Mouse (Mus musculus): Measurements from ENCODE around the gene Pgap2.

Gene Pgap2

DNA sequence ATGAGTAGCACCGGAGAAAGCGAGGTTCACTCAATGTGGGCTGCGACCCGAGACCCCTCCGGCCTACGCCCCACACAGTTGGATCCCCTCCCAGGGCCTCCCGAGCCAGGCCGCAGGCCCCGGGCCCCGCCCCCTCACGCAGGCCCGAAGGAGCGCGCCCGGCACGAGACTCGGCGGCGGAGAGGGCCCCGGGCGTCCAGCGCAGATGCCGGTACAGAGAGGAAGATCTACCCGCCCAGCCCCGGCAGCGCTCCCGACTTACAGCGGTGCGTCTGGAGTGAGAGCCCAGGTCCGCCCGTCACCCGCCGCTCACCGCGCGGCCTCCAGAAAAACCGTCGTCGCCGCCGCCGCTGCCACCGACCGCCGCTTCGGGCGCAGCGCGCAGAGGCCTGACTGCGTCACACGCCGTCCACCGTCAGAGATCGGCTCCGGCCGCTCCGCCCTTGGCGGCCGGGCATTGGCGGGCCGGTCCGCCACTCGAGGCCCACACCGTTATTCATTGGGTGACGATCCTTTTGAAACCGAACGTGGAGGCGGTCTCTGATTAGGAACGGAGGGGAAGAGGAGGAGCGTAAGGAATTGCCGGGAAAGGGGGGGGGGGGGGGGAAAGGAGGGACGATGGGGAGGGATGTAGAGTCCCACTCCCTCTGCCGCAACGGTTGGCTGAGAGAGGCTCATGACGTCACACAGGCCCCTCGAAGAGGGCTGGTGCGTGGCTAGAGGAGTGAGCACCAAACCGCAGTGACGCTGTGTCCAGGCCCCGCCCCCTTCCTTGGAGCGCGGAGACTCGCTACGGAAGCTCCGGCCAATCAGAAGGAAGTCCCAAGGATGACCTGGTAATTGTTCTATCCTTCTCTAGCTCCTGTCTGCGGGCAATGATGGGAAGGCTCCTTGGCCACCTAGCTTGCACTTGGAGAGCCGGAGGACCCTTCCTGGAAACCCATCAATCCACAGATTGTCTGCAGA is at the start of gene Pgap2, which contains the start of gene Nup98:
Pgap2 (plus strand) TSS at position 453 of the 966 bp plus-strand sequence.
Nup98 (minus strand) TSS at position 421 of the 966 bp plus-strand sequence.
- DNase-seq (ENCODE audit: low spot score) = peak; percentile 99

DNA sequence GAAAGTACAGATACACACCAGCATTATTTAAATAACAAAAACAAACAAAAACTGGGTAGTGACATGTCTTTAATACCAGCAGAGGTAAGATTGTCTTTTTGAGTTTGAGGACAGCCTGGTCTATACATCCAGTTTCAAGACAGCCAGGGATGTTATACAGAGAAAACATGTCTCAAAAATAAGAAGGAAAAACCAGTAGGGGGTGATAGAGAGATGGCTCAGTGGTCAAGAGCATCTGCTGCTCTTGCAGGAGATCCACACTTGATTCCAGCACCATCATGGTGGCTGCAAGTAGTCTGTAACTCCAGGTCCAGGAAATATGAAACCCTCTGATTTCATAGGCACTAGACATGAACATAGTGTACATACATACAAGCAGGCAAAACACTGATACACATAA is 39.7 kb upstream of the Pgap2 start:
- DNase-seq (ENCODE audit: low spot score) = no peak

DNA sequence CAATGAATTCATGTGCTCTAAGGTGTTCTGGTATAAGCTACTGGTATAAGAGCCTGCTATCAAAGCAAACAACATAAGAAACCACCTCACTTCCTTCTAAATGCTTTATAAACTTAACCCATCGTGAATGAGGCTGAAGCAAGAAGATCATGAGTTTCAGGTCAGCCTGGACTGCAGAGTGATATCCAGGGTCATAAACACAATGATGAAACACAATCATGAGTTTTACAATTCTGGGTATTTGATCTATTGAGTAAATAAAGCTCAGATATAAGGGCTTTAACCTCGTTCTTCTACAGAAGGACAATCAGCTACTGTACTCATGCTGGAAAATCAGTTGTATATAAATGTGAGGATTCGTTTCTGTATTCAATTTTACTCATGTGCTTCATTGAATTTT is 26.2 kb upstream of the Pgap2 start:
- no peak for DNase-seq (ENCODE audit: low spot score)

- DNase-seq (ENCODE audit: low spot score) = no peak
These were observed 17.7 kb upstream of the Pgap2 start for GRCm38 (mm10) chr7:102192356-102192755.

GRCm38 (mm10) chr7:102200576-102200975 is 9.4 kb upstream of the Pgap2 start:
- no peak for DNase-seq (ENCODE audit: low spot score)

- DNase-seq (ENCODE audit: low spot score) = no peak
These were observed 8.8 kb upstream of the Pgap2 start for GRCm38 (mm10) chr7:102200996-102201785.

DNA sequence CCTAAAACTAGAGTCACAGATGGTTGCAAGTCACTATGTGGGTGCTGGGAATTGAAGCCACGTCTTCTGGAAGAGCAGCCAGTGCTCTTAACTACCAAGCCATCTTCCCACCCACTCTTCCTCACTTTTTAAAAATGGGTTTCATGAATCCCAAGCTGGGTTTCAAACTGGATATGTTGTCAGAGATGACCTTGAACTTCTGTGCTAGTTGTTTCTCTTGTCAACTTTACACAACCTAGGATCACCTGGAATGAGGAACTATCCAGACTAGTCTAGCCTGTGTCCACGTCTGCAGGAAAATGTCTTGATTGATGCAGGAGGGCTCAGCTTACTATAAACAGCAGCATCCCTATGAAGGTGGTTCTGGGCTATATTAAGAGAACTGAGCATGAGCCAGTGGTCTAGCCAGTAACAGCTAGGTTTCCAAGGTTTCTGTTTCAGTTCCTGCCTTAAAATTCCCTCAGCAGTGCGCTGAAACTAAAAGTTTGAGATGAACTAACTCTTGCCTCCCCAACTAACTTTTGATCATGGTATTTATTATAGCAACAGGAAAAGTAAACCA is 5.6 kb upstream of the Pgap2 start:
- DNase-seq (ENCODE audit: low spot score) = no peak

DNA sequence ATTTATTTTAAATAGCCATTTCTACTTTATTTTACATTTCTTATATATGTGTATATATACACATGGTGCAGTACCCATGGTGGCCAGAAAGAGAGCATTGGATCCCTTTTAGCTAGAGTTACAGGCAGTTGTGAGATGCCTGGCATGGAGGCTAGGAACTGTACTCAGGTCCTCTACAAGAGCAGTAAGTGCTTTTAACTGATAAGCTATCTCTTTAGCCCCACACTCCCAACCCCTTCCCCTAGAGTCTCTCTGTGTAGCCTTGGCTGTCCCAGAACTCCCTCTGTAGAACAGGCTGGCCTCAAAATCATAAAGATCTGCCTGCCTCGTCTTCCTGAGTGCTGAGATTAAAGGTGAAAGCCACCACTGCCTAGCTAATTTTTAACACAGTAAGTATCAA is 4.4 kb upstream of the Pgap2 start:
- DNase-seq (ENCODE audit: low spot score) = no peak

DNA sequence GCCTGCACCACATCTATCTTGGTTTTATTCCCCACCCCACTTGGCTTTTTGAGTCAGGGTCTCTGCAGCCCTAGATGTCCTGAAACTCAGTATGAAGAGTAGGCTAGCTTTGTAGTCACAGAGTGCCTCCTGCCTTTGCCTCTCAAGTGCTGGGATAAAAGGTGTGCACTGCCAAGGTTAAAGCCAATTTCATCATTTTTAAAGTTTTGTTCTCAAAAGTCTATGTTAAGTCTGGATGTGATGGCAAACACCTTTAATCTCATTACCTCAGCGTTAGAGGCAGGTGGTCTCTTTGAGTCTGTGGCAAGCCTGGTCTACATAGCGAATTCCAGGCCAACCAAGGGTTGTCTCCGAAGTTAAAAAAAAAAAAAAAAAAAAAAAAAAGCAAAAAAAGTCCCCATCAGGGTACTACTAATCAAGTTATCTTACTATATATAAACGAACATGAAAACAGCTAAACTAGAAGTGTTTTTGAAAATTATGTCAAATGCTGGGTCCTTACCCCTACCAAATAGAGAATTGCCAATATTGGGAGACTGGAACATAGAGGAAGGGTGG is 1.1 kb upstream of the Pgap2 start:
- DNase-seq (ENCODE audit: low spot score) = no peak

DNA sequence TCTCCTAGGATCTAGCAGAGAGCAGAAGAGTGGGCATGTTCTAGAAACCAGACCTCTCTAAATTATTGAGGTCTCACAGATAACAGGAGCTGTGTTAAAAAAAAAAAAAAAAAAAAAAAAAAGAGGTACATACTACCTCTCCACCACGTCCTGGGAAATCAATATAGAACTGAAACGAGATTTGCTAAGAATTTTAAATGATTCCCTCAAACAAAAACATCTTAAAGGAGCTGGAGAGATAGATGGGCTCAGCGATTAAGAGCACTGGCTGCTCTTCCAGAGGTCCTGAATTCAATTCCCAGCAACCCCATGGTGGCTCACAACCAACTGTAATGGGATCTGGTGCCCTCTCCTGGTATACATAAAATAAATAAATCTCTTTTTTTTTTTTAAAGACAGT is 1.1 kb downstream of the Pgap2 start:
- DNase-seq (ENCODE audit: low spot score) = no peak

DNA sequence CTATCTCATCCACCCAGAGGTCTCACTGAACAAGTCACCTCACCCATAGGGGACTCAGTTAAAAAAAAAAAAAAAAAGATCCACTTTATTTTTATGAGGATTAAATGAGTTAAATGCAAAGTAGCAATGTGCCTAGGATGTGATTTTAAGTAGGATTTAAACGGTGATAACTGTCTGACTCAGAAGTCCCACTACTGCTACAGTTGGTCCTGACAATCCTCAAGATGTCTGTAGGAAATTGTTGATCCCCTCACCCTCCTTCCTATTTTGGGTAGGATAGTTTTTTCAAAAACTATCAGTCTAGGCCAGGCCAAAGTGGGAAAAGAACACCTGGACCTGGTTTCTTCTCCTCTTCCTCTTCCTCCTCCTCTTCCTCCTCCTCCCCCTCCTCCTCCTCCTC is 11.9 kb downstream of the Pgap2 start:
- DNase-seq (ENCODE audit: low spot score) = no peak

- DNase-seq (ENCODE audit: low spot score) = peak; percentile 77
These were observed 12.3 kb downstream of the Pgap2 start for GRCm38 (mm10) chr7:102222336-102222735.

- peak; percentile 74 for DNase-seq (ENCODE audit: low spot score)
These were observed 13.0 kb downstream of the Pgap2 start for GRCm38 (mm10) chr7:102222830-102223556.

DNA sequence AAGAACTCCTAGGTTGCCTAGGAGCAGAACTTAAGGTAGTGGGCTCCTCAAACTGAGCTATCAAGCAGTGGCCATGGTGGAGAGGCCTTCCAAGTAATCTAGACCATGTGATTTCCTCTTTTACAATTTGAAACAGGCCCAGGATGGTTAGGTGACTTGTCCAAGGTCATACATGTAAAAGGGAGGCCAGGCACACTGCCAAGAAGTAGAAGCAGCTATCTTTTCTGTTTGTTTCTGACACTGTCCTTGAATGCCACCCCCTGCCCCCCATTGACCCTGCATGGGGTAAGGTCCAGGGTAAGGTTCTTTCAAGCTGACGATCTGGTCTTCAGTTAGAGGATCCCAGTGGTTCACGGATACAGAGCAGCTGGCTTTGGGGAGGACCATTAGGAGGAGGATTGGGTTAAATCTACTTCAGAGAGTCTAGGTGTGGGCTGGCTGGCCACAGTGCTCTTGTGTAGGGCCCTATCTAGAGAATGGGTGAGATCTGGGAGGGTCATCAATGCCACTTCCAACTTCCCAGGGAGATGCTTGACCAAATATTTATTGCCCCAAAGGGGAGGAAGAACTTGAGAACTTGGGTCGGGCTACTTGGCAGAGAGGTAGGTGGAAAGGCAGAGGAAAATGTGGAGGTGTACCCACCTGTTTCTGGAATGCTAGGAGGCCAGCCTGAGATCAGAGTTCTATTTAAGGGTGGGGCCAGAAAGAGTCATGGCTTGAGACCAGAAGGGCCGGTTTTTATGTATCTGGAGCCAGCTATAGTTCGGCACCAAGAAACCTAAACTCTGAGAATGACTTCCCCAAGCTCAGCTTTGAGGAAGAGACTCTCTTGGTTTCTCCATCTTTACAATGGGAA is 14.1 kb downstream of the Pgap2 start:
- no peak for DNase-seq (ENCODE audit: low spot score)

GRCm38 (mm10) chr7:102226051-102226450 is 16.0 kb downstream of the Pgap2 start:
- no peak for DNase-seq (ENCODE audit: low spot score)

- no peak for DNase-seq (ENCODE audit: low spot score)
These were observed 18.2 kb downstream of the Pgap2 start for GRCm38 (mm10) chr7:102228049-102228670.

GRCm38 (mm10) chr7:102229814-102230213 is 19.8 kb downstream of the Pgap2 start:
- DNase-seq (ENCODE audit: low spot score) = no peak

- DNase-seq (ENCODE audit: low spot score) = no peak
These were observed 23.1 kb downstream of the Pgap2 start for GRCm38 (mm10) chr7:102233059-102233458.

GRCm38 (mm10) chr7:102238686-102239286 is 28.8 kb downstream of the Pgap2 start:
- DNase-seq (ENCODE audit: low spot score) = no peak

DNA sequence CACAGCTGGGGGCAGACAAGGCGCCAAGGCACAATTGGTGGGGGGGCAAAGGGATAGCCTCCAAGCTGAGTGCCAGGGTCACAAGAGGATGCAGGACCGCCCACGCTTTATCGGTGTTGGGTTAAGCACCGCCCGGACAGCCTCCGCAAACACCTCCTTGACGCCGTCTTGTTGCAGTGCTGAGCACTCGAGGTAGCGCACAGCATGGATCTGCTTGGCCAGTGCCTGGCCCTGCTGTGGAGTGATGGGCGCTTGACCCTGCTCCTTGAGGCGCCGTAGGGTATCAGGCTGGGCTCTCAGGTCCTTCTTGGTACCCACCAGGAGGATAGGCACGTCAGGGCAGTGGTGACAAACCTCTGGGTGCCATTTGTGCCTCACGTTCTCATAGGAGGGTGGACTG is 29.6 kb downstream of the Pgap2 start:
- no peak for DNase-seq (ENCODE audit: low spot score)

Measured in yolk sac, embryonic 10.5 days (tissue).